Comparison of ENCODE assay signal across 36 mouse cellular contexts in the genomic region with DNA sequence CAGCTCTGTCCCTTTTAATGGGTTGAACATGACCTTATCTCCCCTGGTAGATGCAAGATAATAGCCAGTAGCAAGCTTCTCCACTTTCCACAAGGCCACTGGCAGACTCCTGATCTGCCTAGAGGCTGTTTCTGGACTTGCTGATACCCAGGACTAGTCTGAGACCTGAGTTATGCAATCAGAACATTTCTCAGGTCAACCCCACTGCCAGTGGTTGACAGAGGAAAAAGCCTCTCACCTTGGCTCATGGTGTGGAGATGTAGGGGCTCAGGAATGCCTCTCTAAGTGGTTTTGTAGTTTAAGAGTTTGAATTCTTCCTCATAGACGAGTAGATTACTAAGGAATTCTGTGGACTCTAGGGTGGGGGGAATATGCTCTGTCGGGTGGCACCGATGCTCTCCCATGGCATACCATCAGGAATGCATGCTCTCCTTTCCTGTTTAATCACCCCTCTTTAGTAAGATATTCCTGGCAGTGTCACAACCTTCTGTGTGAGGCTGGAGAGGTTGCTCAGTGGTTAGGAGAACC.
"Had no signal": no experiment of that assay in that cellular context is flagged by ENCODE, and none has a peak within 500 bp of the region (broad histone marks: within the 10 kb centered on the region; RNA-seq: fewer than 3 reads in every experiment).

No protein-coding gene starts in this region.

- H3K4me1 ChIP-seq: heart, embryonic 15.5 days; hindbrain, embryonic 10.5 days; hindbrain, embryonic 12.5 days; hindbrain, embryonic 13.5 days; hindbrain, embryonic 15.5 days; intestine, embryonic 15.5 days; kidney, embryonic 15.5 days had no signal

- H3K36me3 ChIP-seq: heart, embryonic 10.5 days; heart, embryonic 12.5 days; heart, embryonic 13.5 days; heart, embryonic 15.5 days; hindbrain, embryonic 10.5 days; hindbrain, embryonic 12.5 days; hindbrain, embryonic 13.5 days; hindbrain, embryonic 15.5 days; intestine, embryonic 15.5 days; kidney, embryonic 15.5 days had no signal

- H3K27ac ChIP-seq: heart, adult 2 months; heart, embryonic 10.5 days; heart, embryonic 13.5 days; heart, embryonic 15.5 days; hindbrain, embryonic 10.5 days; hindbrain, embryonic 12.5 days; hindbrain, embryonic 13.5 days; hindbrain, embryonic 14.5 days; hindbrain, embryonic 15.5 days; hindbrain, postnatal 0 days; intestine, embryonic 15.5 days; kidney, embryonic 15.5 days; kidney, postnatal 0 days; layer of hippocampus, adult 2 months had no signal

- H3K27me3 ChIP-seq: heart, embryonic 12.5 days; heart, embryonic 13.5 days; heart, embryonic 15.5 days; hindbrain, embryonic 12.5 days; hindbrain, embryonic 13.5 days; hindbrain, embryonic 15.5 days; intestine, embryonic 15.5 days; kidney, embryonic 15.5 days had no signal

- DNase-seq: heart, adult 18-20 months; heart, adult 2 months; heart, postnatal 10 days; heart, postnatal 14 days; heart, postnatal 36 days; heart, postnatal 4 days; kidney, adult 11 months; kidney, adult 18-20 months; kidney, adult 2 months; kidney, adult 8-10 months; kidney, adult 9 months; kidney, postnatal 10 days; kidney, postnatal 14 days; kidney, postnatal 25 days; kidney, postnatal 36 days; kidney, postnatal 4 days; layer of hippocampus, adult 9-11 months had no signal

- H3K9ac ChIP-seq: heart, embryonic 12.5 days; heart, embryonic 13.5 days; heart, embryonic 15.5 days; hindbrain, embryonic 12.5 days; hindbrain, embryonic 13.5 days; hindbrain, embryonic 14.5 days; hindbrain, embryonic 15.5 days; intestine, embryonic 15.5 days; kidney, embryonic 15.5 days had no signal

- ATAC-seq: hindbrain, embryonic 16.5 days; hindbrain, postnatal 0 days; inflammation-experienced regulatory T-cells, adult 6 months; intestine, embryonic 15.5 days; intestine, embryonic 16.5 days; intestine, postnatal 0 days had no signal

- H3K4me2 ChIP-seq: heart, embryonic 11.5 days; heart, embryonic 12.5 days; heart, embryonic 13.5 days; heart, embryonic 15.5 days; hindbrain, embryonic 12.5 days; hindbrain, embryonic 13.5 days; hindbrain, embryonic 14.5 days; hindbrain, embryonic 15.5 days; intestine, embryonic 15.5 days; kidney, embryonic 15.5 days had no signal

- H3K9me3 ChIP-seq: heart, embryonic 10.5 days; heart, embryonic 12.5 days; heart, embryonic 13.5 days; heart, embryonic 15.5 days; hindbrain, embryonic 10.5 days; hindbrain, embryonic 12.5 days; hindbrain, embryonic 13.5 days; hindbrain, embryonic 15.5 days; intestine, embryonic 15.5 days; kidney, embryonic 15.5 days had no signal

- H3K4me3 ChIP-seq: heart, adult 2 months; heart, embryonic 10.5 days; heart, embryonic 12.5 days; heart, embryonic 13.5 days; heart, embryonic 15.5 days; hindbrain, embryonic 10.5 days; hindbrain, embryonic 12.5 days; hindbrain, embryonic 13.5 days; hindbrain, embryonic 15.5 days; intestine, embryonic 15.5 days; kidney, embryonic 15.5 days; layer of hippocampus, adult 2 months had no signal
